Mouse (Mus musculus) brain, embryonic 14.5 days (tissue): ENCODE results near the gene Arhgap19. TPM values are rescaled to one million over a fixed set of nuclear protein-coding genes. Genes with fewer than 3 reads are reported as not detected.
A peak's percentile ranks its signal among the peaks of the same experiment; 100 is the strongest.

Experiments
- DNase-seq: peaks from one replicate; pipeline ENCODE4 v3.0.0-alpha.2; 2011; ENCODE audit warnings: low read depth
- CTCF ChIP-seq: fragments of 200-500 bp; IDR thresholded peaks from 2 replicates; pipeline ENCODE4 v1.5.1; 2012; ENCODE audit warnings: inconsistent platforms, mild to moderate bottlenecking, moderate library complexity, borderline replicate concordance; ENCODE audit not compliant: insufficient read depth, insufficient read length; ENCODE audit errors: extremely low read depth
- POLR2A ChIP-seq: fragments of 200-500 bp; IDR thresholded peaks from 2 replicates; pipeline ENCODE4 v1.6.1; 2012; ENCODE audit warnings: mild to moderate bottlenecking, inconsistent platforms, borderline replicate concordance; ENCODE audit not compliant: poor library complexity, insufficient read depth, insufficient read length, severe bottlenecking; ENCODE audit errors: extremely low read depth
- polyA plus RNA-seq: library from polyadenylated mRNA; depleted of rRNA; stranded (reverse); fragments of >200 nt; gene quantifications from 2 replicates; pipeline ENCODE4 v1.2.3, GENCODE M21; 2012

Arhgap19 gene
- polyA plus RNA-seq, 1 experiment, result 10.4 TPM

DNA sequence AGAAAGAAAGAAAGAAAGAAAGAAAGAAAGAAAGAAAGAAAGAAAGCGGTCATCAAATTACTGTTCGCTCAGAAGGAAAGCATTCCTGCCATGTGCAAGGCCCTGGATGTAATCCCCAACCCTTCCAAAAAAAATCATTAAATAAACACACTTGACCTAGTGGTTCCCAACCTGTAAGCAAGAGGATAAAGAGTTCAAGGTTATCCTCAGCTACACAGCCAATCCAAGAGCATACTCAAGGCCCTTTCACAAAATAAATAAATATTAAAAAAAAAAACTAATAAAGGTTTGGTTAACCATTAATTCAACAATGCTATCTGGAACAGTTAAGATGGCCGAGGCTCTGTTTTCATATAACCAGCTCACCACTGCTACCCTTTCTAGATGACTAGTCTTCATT, 27.1 kb upstream of the Arhgap19 start:
- TF ChIP-seq POLR2A (no peak), CTCF (no peak)
- no peak for DNase-seq

DNA sequence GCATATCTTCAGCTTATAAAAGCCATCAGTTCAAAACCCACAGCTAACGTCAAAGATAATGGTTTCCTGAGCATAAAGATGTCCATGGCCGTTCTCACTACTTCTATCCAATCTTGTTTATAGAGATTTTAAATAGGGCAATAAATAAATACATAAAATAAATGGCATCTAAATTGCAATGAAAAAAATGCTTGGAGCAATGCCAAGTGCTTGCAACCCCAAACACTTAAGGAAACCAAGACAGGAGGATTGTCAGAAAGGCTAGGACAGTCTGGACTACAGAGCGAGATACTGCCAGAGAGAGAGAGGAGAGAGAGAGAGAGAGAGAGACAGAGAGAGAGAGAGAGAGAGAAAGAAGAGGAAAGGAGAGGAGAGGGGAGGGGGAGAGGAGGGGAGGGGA, 24.7 kb upstream of the Arhgap19 start:
- no peak for DNase-seq
- TF ChIP-seq CTCF, result no peak
- TF ChIP-seq POLR2A, result no peak

DNA sequence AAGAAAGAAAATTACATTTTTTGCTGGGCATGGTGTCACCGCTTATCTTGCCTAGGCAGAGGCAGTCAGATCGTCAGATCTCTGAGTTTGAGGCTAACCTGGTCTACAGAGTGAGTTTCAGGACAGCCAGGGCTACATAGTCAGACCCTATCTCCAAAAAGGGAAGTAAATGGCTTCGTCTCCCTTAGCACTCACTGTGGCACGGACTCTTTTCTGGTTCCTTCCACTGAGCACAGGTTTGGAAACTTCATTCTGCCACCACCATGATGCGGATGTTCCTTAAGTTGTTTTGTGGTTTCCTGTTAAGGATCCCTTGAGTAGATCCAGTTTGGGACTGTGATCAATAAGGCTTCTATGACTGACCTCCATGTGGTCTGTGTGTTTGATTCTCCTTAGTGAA, 23.1 kb upstream of the Arhgap19 start:
- DNase-seq, result no peak
- TF ChIP-seq CTCF, result no peak
- no peak for TF ChIP-seq POLR2A

DNA sequence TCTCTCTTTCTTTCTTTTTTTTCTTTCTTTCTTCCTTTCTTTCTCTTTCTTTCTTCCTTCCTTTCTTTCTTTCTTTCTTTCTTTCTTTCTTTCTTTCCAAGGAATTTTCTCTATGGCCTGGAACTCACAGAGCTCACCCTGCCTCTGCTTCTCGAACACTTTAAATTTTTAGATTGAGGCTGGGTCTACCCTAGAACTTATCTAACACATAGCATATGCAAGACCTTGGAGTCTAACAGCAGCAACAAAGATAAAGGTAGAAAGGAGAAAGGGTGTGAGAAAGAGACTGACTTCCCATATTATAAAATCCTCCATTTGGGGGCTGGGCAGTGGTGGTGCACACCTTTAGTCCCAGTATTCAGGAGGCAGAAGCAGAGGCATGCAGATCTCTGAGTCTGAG, 20.7 kb upstream of the Arhgap19 start:
- no peak for DNase-seq

DNA sequence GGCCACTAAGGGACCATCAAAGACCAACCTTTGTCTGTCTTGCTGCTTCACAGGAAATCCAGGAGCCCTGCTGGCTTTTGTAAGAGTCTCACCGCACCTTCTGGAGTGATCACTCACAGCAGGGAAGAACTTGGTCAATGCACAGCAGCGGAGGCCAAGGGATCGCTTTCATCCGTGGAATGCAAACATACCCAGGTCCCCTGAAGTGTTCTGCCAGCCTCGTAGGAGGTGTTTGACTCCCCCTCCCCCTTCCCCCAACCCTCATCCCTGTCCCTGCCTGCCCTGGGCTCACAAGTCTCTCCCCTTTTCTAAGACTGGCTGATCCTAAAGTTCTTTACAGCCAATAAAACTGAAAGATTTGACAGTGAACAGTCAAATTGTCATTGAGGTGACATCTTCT, 19.6 kb upstream of the Arhgap19 start:
- DNase-seq, result no peak
- TF ChIP-seq POLR2A (no peak), CTCF (no peak)

More for the DNA sequence above, 20.7 kb upstream of the Arhgap19 start:
- TF ChIP-seq POLR2A, result no peak
- no peak for TF ChIP-seq CTCF

DNA sequence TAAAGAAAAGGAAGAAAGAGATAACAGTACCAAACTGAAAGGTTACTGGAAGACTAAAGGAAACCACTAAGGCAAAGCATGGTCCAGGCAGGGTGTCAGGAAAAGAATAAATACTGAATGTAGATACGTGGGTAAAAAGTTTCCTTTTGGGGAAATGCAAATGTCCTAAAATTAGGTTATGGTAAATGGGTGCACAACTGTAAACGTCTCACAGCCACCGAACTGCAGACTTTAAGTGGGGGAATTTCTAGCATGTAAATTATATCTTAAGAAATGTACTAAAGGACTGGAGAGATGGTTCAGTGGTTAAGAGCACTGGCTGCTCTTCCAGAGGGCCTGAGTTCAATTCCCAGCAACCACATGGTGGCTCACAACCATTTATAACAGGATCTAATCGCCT, 16.9 kb upstream of the Arhgap19 start:
- DNase-seq, result no peak
- TF ChIP-seq CTCF (no peak), POLR2A (no peak)

DNA sequence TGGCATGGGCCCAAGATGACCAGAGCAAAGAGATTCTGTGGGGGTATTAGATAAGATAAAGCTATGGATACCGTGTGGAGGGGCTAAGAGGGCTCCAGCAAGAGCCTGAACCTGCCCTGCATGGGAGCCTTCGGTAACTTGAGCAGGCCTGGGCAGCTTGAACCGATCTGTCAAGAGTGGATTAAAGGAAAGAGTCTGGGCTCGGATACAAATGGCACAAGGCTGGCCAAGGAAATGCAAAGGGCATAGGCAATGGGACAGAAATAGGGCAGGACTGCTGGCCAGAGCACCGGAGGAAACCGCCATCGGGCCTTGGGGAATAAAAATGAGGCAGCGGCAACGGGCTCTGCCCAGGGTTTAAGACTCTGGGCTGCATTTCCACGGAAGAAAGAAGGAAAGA, 15.5 kb upstream of the Arhgap19 start:
- no peak for TF ChIP-seq CTCF
- TF ChIP-seq POLR2A, result no peak
- no peak for DNase-seq

DNA sequence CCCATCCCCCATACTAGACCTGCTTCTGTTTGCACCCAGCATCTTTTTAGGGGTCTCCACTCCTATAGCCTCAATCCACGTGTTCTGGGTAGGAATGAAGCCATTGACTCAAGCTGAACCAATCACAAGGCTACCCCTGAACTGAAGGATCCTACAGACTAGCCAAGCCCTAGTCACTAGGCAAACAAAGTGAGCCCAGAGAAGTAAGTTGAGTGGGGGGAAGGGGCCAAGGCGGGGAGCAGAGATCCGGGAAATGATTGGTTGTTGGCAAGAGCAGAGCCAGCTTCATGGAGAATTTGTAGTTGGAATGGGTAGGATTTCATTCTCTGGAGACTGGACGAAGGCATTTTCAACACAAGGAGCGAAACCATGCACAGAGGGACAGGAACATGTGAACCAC, 15.1 kb upstream of the Arhgap19 start:
- no peak for DNase-seq
- TF ChIP-seq CTCF (no peak), POLR2A (no peak)

DNA sequence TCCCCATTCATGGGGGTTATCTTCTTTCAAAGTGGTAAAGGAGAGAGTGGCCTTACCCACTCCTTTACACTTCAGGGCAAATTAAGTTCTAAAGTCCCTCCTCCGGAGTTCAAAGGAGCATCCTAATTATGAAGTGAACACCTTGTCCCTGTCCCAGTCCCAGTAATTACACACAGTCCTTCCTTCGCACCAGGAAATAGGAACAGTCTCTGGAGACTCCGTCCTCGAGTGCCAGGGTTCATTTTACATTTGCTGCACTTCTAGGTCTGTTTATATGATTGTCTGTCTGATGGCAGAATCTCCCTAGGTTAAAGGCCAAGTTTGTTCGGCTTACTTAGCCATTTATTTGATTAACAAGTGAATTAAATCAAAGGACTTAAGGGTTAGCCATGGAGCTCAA, 14.6 kb upstream of the Arhgap19 start:
- DNase-seq, result no peak
- TF ChIP-seq CTCF, result no peak
- TF ChIP-seq POLR2A, result no peak

DNA sequence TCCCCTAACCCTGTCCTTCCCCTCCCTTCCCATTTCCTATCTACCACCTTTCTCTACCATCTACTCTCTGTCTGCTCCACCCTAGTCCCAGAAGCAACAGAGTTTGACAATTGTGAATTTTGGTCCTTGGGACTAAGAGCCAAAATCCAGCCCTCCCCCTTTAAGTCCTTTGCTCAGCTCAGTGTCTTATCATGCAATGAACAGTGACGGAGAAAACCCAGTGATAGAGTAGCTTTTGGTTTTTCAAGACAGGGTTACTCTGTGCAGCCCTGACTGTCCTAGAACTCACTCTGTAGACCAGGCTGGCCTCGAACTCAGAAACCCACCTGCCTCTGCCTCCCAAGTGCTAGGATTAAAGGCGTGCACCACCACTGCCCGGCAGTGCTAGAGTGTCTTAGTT, 11.5 kb upstream of the Arhgap19 start:
- TF ChIP-seq POLR2A, result no peak
- TF ChIP-seq CTCF, result no peak

DNA sequence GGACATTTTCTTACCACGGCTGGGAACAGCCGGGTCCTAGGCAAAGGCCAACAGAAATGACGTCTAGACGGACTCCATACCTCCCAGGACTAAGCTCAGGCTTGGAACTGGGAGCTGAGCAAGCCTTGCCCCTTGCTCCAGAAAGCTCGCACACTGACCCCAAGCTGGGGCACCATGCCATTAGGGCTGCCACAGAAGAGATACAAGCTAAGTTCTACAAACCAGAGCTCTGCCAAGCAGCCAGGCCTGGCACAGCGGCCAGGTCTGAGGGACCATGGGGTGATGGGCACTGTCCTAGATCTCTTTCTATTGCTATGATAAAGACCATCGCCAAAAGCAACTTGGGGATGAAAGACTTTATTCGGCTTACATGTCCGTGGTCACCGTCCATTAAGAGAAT, 10.7 kb upstream of the Arhgap19 start:
- DNase-seq, result no peak
- TF ChIP-seq POLR2A, result no peak
- no peak for TF ChIP-seq CTCF

More for the DNA sequence above, 11.5 kb upstream of the Arhgap19 start:
- no peak for DNase-seq

DNA sequence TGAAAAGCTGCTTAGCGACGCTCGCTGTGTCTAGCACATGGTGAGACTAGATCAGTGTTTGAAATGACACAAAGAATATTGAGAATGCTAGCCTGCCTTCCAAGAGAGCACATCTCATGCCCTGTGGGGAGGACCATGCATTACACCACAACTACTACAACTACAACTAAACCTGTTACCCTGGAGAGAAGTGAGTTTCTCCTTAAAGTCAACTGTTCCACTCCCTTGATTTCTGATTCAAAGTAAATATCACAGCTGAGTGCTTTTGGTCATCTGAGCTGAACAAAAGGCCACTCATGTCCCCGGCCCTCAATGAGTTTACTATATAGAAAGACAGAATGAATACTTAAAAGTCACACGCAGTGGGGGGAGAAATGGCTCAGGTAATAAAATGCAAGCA, 8.2 kb upstream of the Arhgap19 start:
- DNase-seq, result no peak
- TF ChIP-seq CTCF (no peak), POLR2A (no peak)

DNA sequence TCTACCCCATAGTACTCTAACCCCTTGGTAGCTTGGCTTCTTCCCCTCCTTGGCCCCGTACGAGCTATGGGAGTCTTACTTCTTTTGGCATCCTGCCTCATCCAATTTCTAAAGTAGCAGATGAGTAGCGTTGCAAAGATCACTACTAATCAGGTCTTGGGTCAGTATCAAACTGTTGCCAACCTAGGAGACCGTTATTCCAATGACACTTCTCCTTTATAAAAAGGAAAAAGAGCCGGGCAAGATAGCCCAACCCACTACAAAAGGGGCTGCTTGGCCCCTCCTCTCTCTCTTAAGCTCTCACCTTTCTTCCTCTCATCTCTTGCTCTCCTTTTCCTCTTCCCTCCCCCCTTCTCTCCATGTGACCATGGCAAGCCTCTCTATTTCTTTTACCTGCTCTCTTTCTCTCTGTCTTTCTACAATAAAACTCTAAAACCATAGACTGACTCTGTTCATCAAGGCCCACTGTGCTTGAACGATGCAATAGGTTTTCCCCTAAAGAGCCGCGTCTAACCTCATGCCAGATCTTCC, 6.3 kb upstream of the Arhgap19 start:
- no peak for DNase-seq
- TF ChIP-seq POLR2A (no peak), CTCF (no peak)

DNA sequence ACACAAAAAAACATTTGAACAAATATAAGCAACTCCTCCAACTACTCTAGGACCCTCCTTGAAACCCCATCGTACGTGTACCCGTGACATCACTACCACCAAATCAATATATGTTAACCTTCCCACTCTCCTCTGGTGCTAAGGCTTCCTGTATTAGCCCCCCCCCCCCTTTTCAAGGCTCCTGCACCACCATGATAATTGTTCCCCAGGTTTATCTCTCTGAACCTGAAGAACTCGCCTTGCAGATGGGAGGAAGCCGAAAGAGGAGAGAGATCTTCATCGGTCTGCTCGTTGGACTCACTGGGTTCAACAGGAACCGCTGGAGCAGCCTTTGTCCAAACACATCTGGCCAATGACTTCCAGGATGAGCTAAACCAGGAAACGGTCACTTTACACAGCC, 5.7 kb upstream of the Arhgap19 start:
- DNase-seq, result no peak
- TF ChIP-seq CTCF (no peak), POLR2A (no peak)

DNA sequence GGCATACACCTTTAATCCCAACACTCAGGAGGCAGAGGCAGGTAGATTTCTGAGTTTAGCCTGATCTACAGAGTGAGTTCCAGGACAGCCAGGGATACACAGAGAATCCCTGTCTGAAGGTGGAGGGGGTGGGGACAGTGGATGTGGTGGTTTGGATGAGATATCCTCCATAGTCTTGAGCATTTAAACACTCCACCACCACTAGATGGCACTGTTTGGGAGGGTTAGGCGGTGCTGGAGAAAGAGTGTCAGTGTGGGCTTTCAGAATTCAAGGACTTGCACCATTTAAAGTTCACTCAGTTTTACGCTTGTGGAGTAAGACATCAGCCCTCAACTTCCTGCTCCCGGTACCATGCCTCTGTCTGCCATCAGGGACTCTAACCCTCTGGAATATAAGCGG, 4.0 kb upstream of the Arhgap19 start:
- TF ChIP-seq CTCF, result peak; percentile 12; the same call in 1 of the 2 replicates
- TF ChIP-seq POLR2A, result no peak

More for the DNA sequence above, 4.0 kb upstream of the Arhgap19 start:
- no peak for DNase-seq
